Mouse (Mus musculus) ES-Bruce4 (cell line): ENCODE data around the gene Gpr18.

Experiments used
- CTCF ChIP-seq: IDR thresholded peaks from one replicate; pipeline ENCODE4 v1.8.1; 2011; ENCODE audit warnings: low read depth, low read length
- POLR2A ChIP-seq: IDR thresholded peaks from one replicate; pipeline ENCODE4 v1.8.1; 2011; ENCODE audit warnings: low read length; ENCODE audit not compliant: insufficient read depth

DNA sequence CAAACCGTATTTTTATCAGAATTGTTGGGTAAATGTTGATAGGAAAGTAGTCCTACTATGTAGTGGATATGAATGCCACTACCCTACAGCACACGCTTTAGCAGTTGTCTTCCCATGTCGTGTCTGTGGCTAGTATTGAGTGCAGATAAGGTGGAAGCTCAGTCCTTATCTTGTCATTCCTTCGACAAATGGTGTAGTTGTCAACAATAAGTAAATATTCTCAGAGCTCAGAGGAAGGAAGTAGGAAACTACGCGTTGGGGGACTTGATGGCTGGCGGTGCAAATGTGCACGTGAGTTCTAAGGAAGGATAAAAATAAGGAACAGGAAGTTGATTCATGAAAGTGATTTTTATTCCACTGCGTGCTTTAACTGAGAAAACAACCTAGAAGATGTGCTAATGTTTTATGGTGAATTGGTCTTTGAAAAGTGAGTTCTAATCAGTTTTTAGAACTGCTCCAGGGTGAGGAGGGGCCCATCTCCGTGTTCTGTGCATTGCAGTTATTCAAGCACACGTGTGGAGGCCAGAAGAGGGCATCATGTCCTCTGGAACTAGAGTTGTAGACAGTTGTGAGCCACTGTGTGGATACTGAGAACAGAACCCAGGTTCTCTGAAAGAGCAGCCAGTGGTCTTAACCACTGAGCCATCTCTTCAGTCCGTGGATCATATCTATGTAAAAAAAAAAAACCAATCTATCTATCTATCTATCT is 13.8 kb upstream of the Gpr18 start:
- TF ChIP-seq CTCF (no peak), POLR2A (no peak)
